Mouse (Mus musculus) lung, postnatal 0 days (tissue): ENCODE results near the gene Aff2.

ENCODE experiments used
- CTCF ChIP-seq: IDR thresholded peaks from 2 replicates; pipeline ENCODE4 v1.5.1; 2016; ENCODE audit warnings: antibody characterized with exemption, mild to moderate bottlenecking
- EP300 ChIP-seq: IDR thresholded peaks from 2 replicates; pipeline ENCODE4 v1.6.1; 2016; ENCODE audit warnings: antibody characterized with exemption, mild to moderate bottlenecking, control low read depth

- TF ChIP-seq CTCF (no peak), EP300 (no peak)
Observed at GRCm38 (mm10) chrX:69460896-69461295, 100.8 kb downstream of the Aff2 start.
